Mouse (Mus musculus) lung, adult 2 months (tissue): ENCODE data around the gene Gpr162.

Source experiments
- CTCF ChIP-seq: fragments of 200-500 bp; IDR thresholded peaks from 2 replicates; pipeline ENCODE4 v1.5.1; 2011; ENCODE audit warnings: mild to moderate bottlenecking, low read length, control low read depth; ENCODE audit not compliant: insufficient read depth
- POLR2A ChIP-seq: fragments of 200-500 bp; IDR thresholded peaks from 2 replicates; pipeline ENCODE4 v1.6.1; 2011; ENCODE audit warnings: low read depth, mild to moderate bottlenecking, control low read depth, low read length, borderline replicate concordance; ENCODE audit errors: extremely low read depth

DNA sequence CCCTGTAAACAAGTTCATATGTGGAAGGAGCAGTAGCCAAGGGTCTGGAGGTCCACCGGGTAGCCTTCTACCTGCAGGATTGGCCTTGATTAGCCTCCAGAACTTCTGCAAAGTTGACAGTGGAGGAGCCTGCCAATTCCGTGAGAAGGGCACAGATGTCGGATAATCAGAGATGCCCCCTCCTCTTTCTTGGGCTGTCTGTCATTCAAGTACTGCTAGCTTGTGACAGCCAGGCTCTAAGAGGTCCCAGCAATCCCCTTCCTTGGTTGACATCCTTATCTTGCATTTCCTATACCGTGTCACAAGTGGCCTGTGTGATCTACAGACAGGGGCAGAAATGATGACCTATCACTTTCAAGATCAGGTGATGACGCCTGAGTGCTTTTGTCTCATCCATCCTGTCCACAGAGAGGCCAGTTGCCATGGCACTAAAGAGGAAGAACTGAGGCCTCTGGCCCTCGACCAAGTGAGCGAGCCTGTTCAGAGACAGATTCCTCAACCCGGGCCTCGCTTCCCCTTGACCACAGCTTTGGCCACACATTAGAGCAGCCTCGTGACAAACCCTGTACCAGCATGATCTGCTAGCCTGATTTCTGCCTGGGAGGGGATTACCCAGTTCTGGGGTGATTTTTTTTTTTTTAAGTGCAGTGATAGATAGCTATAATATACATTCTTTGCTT is 37.2 kb upstream of the Gpr162 start:
- no peak for TF ChIP-seq CTCF
- no peak for TF ChIP-seq POLR2A
